Mouse (Mus musculus): ENCODE data around the gene Ppp4r4.
"Not testable (repeated sequence)": the region's sequence is repeated elsewhere in the genome, so short reads cannot be mapped to it uniquely, and the experiment has no call there.

Ppp4r4 gene

GRCm38 (mm10) chr12:103643818-103644217, 111.7 kb downstream of the Ppp4r4 start:
- DNase-seq = no peak

- DNase-seq = no peak
Measured at GRCm38 (mm10) chr12:103644601-103645000, 112.5 kb downstream of the Ppp4r4 start.

GRCm38 (mm10) chr12:103646314-103646713, 114.2 kb downstream of the Ppp4r4 start:
- DNase-seq = no peak

- DNase-seq = no peak
Measured at GRCm38 (mm10) chr12:103653836-103654235, 121.8 kb downstream of the Ppp4r4 start.

DNA sequence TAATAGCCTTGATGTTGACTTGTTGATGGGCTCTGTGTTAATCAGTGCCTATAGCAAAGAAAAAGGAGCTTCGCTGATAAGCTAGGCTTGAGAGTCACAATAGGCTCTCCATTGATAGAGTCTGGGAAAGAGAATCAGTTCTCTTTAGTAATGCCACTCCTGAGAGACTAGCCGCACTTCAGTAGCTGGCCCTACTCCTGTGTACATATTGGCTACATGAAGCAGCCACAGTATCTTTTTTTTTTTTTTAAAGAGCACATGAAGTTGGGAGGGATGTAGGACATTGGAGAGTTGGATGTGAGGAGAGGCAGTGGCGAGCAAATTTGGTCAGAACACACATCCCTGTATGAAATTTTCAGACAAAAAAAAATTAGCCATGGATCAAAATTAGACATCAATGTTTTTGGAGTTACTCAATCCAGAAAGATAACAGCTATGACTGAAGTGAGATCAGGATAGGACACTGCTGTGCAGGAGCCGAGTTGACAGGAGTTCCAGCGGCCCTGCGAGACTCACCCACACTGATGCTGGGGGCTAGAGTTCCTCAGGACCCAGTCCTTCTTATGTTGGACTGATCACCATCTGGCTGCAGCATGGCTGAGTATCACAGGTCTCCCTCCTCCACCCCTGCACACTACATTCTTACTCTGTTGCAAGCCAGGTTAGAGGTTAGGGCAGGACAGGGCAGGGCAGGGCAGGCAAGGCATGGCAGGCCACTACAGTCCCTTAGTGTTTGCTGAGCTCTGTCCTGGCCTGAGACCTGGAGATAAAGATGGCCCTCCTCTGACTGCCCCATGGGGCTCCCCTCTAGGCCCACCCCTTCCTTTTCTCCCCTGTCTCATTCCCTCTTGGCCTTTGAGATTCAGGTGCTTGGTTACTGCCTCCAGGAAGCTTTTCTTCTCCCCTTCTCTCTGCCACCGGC, 123.3 kb downstream of the Ppp4r4 start:
- DNase-seq = peak; percentile 71

- no peak for DNase-seq
Measured at GRCm38 (mm10) chr12:103656848-103657626, 125.0 kb downstream of the Ppp4r4 start, which contains the start of gene Serpina6. Gene Serpina6, minus strand, starts transcription at chr12:103657212.

DNA sequence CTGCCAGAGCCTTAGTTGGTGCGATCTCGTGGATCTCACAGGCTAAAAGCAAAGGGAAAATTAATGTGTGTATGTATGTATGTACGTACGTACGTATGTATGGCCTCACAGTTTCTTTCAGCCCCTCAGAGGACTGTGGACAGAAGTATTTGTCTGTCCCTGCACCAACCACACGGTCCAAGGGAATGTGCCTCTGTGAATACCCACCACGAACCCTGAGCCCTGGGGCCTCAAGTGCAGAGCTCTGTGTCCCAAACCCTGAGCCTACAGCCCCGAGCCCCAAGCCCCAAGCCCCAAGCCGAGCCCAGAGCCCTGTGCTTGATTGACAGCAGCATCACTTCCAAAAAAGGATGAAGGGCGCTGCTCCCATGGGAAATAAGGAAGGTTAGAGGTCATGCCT, 125.9 kb downstream of the Ppp4r4 start:
- no peak for DNase-seq

DNA sequence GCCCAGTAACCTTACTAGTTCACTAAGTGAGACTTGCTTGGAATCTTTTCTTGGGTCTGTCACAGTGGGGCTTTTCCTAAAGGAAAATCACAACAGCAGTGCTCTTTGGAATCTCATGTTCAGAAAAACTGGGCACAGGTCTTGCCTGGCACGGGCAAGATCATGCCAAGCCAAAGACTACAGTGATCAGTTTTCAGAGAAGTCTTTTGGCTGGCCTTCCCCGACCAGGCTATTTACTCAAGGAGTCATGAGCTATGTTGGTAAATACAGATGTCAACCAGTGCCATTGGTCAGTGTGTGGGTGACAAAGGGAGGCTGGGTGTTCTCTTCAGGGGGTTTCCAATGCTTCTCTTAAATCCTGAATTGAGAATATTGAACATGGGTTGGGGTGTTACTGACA, 127.1 kb downstream of the Ppp4r4 start:
- DNase-seq = no peak

- no peak for DNase-seq
Measured at GRCm38 (mm10) chr12:103660076-103660475, 128.0 kb downstream of the Ppp4r4 start.

GRCm38 (mm10) chr12:103662053-103662452, 130.0 kb downstream of the Ppp4r4 start:
- not testable (repeated sequence) for DNase-seq

Data from lung, postnatal 36 days (tissue).